Mouse (Mus musculus): ENCODE measurements around the gene Aldh1l2. TPM values are rescaled to one million over a fixed set of nuclear protein-coding genes. Genes with fewer than 3 reads are reported as not detected.

Gene Aldh1l2
- 1 to 10 TPM in 1 of 2 experiments, under 1 TPM in 1; 0.20 to 1.5 TPM for total RNA-seq (2023)

DNA sequence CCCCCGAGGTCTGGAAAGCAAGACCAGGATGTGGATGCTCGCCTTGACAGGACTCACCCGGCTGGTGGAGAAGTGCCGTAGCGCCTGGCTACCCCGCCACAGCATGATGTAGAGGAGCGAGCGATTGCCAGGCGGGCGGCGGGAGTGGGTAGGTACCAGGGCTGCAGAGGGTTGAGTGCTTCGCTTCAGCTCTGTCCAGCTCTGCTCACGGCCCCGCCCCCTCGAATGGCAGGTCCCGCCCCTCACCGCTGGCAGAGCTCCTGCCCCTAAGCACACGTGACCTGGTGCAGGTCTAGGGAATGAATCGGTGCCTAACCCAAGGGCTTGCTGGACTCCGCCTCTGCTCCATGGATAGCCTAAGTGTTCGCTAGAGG, at the start of gene Aldh1l2:
Aldh1l2 (minus strand) TSS at position 231 of the 374 bp plus-strand sequence.

DNA sequence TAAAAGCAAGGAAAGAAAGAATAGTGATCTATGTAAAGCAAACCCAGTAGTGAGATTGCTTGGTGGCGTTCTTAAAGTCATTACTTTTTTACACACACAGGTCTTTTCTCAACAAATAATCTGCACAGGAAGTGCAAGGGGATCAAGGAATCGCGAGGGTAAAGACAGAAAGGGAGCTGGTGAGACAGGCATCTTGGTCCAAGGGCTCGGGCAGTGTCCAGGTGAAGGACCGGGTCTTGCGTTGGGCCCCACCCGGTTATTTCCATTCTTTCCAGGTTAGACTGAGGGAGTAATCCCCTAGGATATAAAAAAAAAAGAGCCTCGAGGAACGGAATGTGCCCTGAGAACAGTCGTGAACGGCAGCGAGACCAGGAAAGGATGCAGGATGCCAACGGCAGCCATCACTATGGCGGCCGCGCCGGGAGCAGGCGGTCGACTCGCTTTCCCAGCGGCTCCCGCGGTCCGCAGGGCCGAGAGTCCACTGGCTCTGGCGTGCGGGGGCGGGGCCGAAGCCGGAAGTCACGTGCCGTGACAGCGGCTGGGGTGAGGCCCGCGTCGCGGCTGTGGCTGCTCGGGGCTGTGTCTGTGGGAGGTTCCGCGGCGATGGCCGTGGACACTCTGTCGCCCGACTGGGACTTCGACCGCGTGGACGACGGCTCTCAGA, 9.6 kb upstream of the Aldh1l2 start, which contains the start of gene Washc4:
Washc4 (plus strand) TSS at position 314 of the 664 bp plus-strand sequence.

Other genes with a start within 250 kb of the Aldh1l2 start
- under 1 TPM; 0.44 to 0.55 TPM for gene Slc41a2, start 196.3 kb downstream of the Aldh1l2 start, total RNA-seq (2023)
- gene D10Wsu102e, start 173.9 kb downstream of the Aldh1l2 start, total RNA-seq (2023), result under 1 TPM; 0.44 to 0.51 TPM
- gene Washc4, start 9.6 kb upstream of the Aldh1l2 start, total RNA-seq (2023), result 10 to 100 TPM; 25.8 to 26.7 TPM
- gene Appl2, start 114.6 kb upstream of the Aldh1l2 start, total RNA-seq (2023), result 10 to 100 TPM; 14.0 to 18.5 TPM
- not detected for gene 1500009L16Rik, start 188.7 kb upstream of the Aldh1l2 start, total RNA-seq (2023)